Mouse (Mus musculus) left cerebral cortex, adult 9 months (tissue): ENCODE results near the gene Zfp219.

Source experiments
- DNase-seq, 2 experiments: peaks; one replicate each; pipeline ENCODE4 v3.0.0; 2022; ENCODE audit warnings: low spot score in 2 of 2

Gene Zfp219

GRCm38 (mm10) chr14:52018248-52019050, 2.1 kb downstream of the Zfp219 start:
- DNase-seq = no peak

GRCm38 (mm10) chr14:52017662-52018061, 2.9 kb downstream of the Zfp219 start:
- no peak for DNase-seq

- no peak for DNase-seq
Observed at GRCm38 (mm10) chr14:52016625-52017405, 3.7 kb downstream of the Zfp219 start.

- no peak for DNase-seq
Observed at GRCm38 (mm10) chr14:52015445-52016100, 5.0 kb downstream of the Zfp219 start, which contains the start of gene Tmem253. Tmem253 (plus strand) TSS chr14:52015658.

GRCm38 (mm10) chr14:52014761-52015311, 5.7 kb downstream of the Zfp219 start:
- no peak for DNase-seq

- DNase-seq = no peak
Observed at GRCm38 (mm10) chr14:52014271-52014760, 6.2 kb downstream of the Zfp219 start.

- no peak for DNase-seq
Observed at GRCm38 (mm10) chr14:52013771-52014219, 6.7 kb downstream of the Zfp219 start.

GRCm38 (mm10) chr14:52013021-52013610, 7.4 kb downstream of the Zfp219 start:
- DNase-seq = no peak

- no peak for DNase-seq
Observed at GRCm38 (mm10) chr14:52012553-52012952, 8.0 kb downstream of the Zfp219 start.

- peak in 1 of 2 experiments; percentile 77 for DNase-seq
Observed at GRCm38 (mm10) chr14:52012085-52012484, 8.4 kb downstream of the Zfp219 start.

- no peak for DNase-seq
Observed at GRCm38 (mm10) chr14:52011683-52012082, 8.8 kb downstream of the Zfp219 start.

GRCm38 (mm10) chr14:52010446-52011111, 10.0 kb downstream of the Zfp219 start:
- no peak for DNase-seq

- no peak for DNase-seq
Observed at GRCm38 (mm10) chr14:52009841-52010240, 10.7 kb downstream of the Zfp219 start.

GRCm38 (mm10) chr14:52009361-52009760, 11.2 kb downstream of the Zfp219 start:
- DNase-seq = no peak

GRCm38 (mm10) chr14:52008321-52009203, 12.0 kb downstream of the Zfp219 start:
- DNase-seq = peak in 1 of 2 experiments; percentile 91

GRCm38 (mm10) chr14:52006771-52007170, 13.8 kb downstream of the Zfp219 start:
- DNase-seq = no peak

- DNase-seq = no peak
Observed at GRCm38 (mm10) chr14:52006241-52006640, 14.3 kb downstream of the Zfp219 start.

GRCm38 (mm10) chr14:52005616-52006015, 14.9 kb downstream of the Zfp219 start:
- DNase-seq = no peak

- no peak for DNase-seq
Observed at GRCm38 (mm10) chr14:52005141-52005540, 15.4 kb downstream of the Zfp219 start.
